Mouse (Mus musculus) frontal cortex, postnatal 36 days (tissue): ENCODE results near the gene Gnl3.

Source experiments
- DNase-seq, 2 experiments: peaks; one replicate each; pipeline ENCODE4 v3.0.0; 2022; ENCODE audit warnings: low spot score in 2 of 2

The Gnl3 gene

DNA sequence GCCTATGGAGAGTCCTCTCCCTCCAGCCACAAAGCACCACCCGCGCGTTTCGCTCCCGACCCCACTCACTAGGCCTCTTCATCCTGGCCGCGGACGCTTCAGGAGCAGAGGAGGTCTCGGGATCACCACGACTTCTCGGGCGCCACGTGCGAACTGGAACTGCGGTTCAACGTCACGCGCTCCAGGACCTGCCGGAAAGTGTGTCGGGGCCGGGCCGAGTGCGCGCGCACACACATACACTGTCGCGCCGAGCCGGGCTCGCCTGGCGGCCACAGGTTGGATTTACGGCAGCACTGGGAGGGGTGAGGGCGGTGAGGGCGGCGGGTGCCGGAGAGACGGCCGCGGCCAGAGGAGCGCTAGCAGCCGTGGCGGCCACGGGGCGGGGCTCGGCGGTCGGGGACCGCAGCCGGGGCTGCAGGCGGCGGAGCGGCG is at the start of gene Gnl3, which contains the start of gene Pbrm1:
Gnl3 (minus strand) TSS at position 293 of the 432 bp plus-strand sequence.
Pbrm1 (plus strand) TSS at position 279 of the 432 bp plus-strand sequence.
- DNase-seq, result peak; percentile 97

DNA sequence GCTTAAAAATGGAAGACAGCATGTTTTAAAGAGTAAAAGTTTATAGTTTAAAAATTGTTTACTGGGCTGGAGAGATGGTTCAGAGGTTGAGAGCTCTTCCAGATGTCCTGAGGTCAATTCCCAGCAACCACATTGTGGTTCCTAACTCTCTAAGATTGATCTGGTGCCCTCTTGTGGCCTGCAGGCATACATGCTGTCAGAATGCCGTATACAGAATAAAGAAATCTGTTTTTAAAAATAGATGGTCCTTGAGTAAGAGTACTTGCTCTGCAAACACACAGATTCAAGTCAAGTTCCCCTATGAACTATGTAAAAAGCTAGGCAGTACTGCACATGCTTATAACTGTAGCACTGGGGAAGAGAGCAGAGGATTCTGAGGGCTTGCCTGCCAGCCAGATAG is 43.3 kb upstream of the Gnl3 start:
- DNase-seq, result no peak

GRCm38 (mm10) chr14:31045817-31046216 is 26.9 kb upstream of the Gnl3 start:
- DNase-seq, result no peak

DNA sequence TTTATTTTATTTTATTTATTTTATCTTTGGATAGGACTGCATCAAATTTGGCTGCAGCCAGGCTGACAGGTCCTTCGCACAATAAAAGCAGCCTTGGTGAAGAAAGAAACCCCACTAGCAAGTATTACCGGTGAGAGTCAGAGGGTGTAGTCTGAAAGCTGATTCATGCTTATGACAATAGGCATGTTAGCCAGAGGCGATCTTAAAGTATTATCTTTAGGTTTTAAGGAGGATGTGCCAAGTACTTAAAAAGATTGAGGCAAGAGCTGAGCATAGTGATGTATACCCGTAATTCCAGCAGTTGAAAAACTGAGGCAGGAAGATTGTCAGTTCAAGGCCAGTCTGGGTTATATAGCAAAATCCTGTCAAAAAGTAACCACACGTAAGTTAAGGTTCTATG is 26.3 kb upstream of the Gnl3 start:
- no peak for DNase-seq

GRCm38 (mm10) chr14:31025785-31026184 is 6.8 kb upstream of the Gnl3 start:
- DNase-seq, result no peak

- DNase-seq, result no peak
Observed at GRCm38 (mm10) chr14:31022579-31022978, 3.6 kb upstream of the Gnl3 start.

- peak in 1 of 2 experiments; percentile 57 for DNase-seq
Observed at GRCm38 (mm10) chr14:31019331-31020205, 616 bp upstream of the Gnl3 start.

GRCm38 (mm10) chr14:31017854-31018253 is 1.1 kb downstream of the Gnl3 start:
- DNase-seq, result no peak

DNA sequence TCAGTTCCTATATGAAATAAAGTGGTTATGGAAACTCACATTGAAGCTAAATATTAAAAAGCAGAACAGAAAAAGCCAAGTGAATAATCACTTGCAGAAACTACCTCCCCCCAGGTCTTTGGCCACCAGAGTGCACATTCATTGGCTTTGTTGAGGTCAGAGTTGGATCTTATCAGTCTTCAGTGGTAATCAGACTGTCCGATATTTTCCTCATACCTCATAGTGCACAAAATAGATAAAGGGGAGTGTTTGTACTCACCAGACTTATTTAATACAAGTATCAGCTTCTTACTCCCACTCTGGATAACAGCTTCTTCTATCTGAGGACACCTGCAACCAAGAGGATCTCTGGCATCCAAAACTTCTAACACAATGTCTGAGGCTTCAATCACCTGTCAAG is 2.9 kb downstream of the Gnl3 start:
- no peak for DNase-seq

- no peak for DNase-seq
Observed at GRCm38 (mm10) chr14:31013928-31014327, 5.0 kb downstream of the Gnl3 start.

DNA sequence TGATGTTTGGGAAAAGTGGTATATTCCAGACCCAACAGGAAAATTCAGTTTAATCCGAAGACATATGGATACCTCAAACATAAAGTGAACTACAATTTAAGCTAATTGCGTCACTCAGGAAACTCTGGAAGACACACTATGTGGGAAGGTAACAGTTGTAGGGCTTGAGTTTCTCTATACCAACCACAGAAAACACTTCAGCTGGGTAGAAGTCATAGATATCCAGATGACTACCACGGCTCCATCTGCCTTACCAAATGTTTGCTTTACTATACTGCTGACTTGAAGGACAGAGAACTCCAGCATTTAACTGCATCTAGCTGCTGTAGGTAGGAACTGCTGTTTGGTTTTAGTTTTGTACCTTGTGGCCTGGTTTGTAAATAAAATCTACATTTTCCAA is 7.4 kb downstream of the Gnl3 start:
- DNase-seq, result no peak

DNA sequence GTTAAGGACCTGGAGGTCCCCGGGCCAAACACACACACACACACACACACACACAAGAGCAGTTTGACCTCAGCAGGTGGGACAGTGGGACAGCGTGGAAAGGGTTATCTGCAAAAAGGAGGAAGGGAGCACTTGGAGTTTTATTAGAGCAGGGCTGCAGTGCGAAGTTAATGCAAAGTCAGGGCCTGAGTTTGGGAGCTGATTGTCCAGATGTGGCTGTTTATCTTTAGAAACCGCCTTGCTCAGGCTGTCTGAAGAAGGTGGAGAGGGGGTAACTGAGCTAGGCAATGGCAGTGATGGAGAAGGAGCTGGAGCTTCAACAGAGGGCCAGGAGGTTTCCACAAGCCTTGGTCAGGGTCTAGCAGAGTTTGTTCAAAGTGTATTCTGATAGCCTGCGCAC is 12.2 kb downstream of the Gnl3 start:
- no peak for DNase-seq

DNA sequence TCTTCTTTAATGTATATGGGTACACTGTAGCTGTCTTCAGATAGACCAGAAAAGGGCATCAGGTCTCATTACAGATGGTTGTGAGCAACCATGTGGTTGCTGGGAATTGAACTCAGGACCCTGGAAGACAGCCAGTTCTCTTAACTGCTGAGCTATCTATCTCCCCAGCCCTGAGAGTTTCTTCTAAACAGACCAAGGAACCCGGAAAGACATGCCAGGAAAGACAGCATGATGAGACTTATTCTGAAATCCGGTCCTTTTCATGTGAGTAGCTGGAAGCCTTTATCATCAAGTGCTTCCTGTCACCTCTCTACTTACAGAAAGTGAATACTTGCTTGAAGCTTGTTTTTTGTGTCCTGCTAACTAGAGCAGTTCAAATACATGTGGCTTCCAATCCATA is 14.4 kb downstream of the Gnl3 start:
- DNase-seq, result no peak

DNA sequence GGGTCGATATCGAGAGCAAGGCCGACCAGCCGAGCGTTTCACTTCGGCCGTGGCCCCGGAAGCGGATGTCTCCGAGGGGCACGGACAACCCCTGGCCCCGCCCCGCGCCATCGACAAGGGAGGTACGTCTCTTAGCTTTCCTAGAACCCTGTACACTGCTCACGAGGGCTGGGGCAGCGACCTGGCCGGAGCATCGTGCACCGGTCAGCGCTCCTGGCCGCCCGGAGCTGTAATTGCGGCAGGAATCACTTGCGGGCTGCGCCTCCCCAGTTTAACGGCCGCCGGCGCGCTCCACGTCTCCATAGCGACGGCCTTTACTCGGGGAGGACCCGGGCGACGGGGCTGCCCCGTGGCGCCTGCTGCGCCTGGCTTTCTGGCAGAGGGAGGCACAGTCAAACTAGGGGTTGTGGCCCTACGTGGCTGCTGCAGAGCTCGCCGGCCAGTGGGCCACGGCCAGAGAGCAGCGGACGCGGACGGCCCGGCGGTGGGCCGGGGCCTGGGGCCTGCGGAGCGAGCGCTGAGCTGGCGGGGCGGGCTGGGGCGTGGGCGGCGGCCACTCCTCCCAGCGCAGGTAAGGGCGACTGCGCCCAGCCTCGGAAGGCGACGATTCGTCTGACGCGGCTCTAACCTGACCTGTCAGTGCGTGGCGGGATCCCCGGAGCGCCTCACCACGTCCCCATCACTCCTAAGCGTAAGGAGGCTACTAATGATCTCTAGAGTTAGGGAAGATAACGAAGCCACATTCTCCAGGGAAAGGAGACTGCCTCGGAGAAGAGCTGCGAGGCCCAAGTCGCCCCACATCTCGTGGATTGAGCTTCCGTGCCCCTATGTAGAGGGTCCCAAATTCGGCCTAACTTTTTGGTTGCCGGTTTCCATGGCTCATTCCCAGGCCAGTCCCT is 17.4 kb downstream of the Gnl3 start, which contains the start of the genes Glt8d1 and Spcs1:
Glt8d1 (plus strand) TSS at position 94 of the 899 bp plus-strand sequence.
Spcs1 (minus strand) TSS at position 366 of the 899 bp plus-strand sequence.
- peak; percentile 90 for DNase-seq

GRCm38 (mm10) chr14:31000816-31001306 is 18.1 kb downstream of the Gnl3 start:
- DNase-seq, result no peak

- no peak for DNase-seq
Observed at GRCm38 (mm10) chr14:31000356-31000755, 18.6 kb downstream of the Gnl3 start.

DNA sequence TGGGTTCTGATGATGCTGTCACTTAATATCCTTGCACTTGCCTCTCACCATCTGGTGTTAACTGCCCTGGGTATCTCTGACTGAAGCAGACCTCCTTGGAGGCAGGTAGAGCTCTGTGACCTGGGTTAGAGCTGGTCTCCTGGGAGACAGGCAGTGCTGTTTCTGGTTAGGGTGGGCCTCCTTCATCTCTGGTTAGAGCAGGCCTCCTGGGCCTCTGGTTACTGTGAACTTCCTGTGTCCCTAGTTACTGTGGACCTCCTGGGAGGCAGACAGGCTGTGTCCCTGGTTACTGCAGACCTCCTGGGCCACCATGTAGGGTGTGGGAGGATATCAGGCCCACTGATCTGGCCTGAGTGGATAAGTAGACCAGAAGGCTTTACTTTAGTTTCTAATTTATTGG is 22.5 kb downstream of the Gnl3 start:
- DNase-seq, result no peak

DNA sequence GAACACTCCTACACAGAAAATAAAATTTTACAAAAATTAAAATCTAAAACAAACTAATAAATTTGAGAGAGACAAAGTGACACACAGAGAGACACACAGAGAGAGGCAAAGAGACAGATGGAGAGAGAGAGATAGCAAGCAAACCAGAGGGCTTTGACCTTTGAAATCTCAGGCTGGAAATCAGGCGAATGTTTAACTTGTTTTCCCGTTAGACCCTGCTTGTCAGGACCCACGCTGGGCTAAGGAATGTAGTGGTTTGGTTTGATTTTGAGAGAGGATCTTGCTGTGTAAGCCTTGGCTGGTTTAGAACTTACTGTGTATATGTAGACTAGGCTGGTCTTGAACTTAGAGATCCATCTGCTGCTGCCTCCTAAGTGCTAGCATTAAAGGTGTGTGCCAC is 42.7 kb downstream of the Gnl3 start:
- no peak for DNase-seq

DNA sequence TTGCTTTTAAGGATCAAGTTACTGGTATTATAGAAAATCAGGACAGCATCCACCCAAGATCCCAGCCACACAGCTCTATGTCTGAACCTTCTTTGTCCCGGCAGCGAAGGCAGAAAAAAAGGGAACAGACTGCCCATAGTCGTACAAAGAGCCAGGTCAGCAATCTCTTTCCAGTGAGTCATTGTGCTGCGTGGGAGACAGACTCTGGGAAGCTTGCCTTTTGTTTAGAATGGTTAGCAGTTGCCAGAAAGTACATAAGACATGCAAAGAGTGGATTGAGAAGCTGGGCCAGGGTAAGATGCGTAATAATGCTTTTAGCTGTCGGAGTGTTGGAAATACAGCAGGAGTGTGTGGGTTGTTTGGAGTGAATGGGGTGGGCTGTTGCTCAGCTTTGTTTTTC is 44.7 kb downstream of the Gnl3 start:
- peak; percentile 61 to 76 for DNase-seq
